Mouse (Mus musculus) CD4-positive, CD25-positive, alpha-beta regulatory T cell, adult 9 weeks (primary cell): ENCODE results near the gene Faxc. TPM values are rescaled to one million over a fixed set of nuclear protein-coding genes. Genes with fewer than 3 reads are reported as not detected.

Experiments
- polyA plus RNA-seq: library from polyadenylated mRNA; unstranded; fragments of 100-300 nt; shearing (Covaris generic); gene quantifications from one replicate; pipeline ENCODE4 v1.2.1, GENCODE M21; 2017

Faxc gene
- polyA plus RNA-seq: not detected

GRCm38 (mm10) chr4:21930971-21931771, at the start of gene Faxc:
Gene Faxc (plus strand): TSS chr4:21931329.

Other genes starting within 250 kb of the Faxc start
- not detected for gene Prdm13, start 245.4 kb upstream of the Faxc start, polyA plus RNA-seq
- gene Ccnc, start 203.6 kb upstream of the Faxc start, polyA plus RNA-seq: 40.8 TPM
- 32.0 TPM for gene Usp45, start 164.2 kb upstream of the Faxc start, polyA plus RNA-seq
- 22.9 TPM for gene Tstd3, start 164.1 kb upstream of the Faxc start, polyA plus RNA-seq
- gene Pnisr, start 83.7 kb upstream of the Faxc start, polyA plus RNA-seq: 185 TPM
- gene Coq3, start 51.7 kb upstream of the Faxc start, polyA plus RNA-seq: 12.9 TPM